Mouse (Mus musculus): ENCODE data around the gene Rnf207. TPM values are rescaled to one million over a fixed set of nuclear protein-coding genes. Genes with fewer than 3 reads are reported as not detected.

The Rnf207 gene
- polyA plus RNA-seq, 1 experiment = 0.81 TPM

DNA sequence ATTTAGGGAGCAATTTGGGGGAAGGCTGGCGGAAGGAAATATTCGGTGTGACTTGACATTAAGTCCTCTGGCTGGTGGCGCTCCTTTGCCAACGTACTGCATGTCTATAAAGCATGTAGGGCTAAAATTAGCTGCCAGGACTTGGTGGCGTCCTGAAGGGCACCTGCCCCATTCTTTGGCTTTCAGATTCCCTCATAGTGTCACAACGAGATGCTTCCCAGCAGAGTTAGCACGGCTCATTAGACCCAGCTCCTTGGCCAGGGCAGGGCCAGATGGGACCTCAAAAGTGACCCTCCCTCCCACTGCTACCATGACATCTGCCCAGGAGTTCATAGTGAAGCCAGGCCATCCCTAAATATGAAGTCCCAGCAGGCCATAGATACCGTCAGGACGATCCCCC lies 48.2 kb downstream of the Rnf207 start:
- Histone ChIP-seq H3K27ac (ENCODE audit: insufficient read depth, low read length) (no peak overlapping the region), H3K4me3 (ENCODE audit: insufficient read depth, low read length) (no peak overlapping the region), H3K4me1 (ENCODE audit: control insufficient read depth, insufficient read depth, low read length) (peaks cover 17% of the 10 kb centered on the region)
- TF ChIP-seq CTCF (IDR thresholded peaks at IDR 0.05; ENCODE audit: borderline replicate concordance, insufficient read depth, low read length) = no peak
- no peak for TF ChIP-seq POLR2A (IDR thresholded peaks at IDR 0.05; ENCODE audit: low read depth, low read length)

DNA sequence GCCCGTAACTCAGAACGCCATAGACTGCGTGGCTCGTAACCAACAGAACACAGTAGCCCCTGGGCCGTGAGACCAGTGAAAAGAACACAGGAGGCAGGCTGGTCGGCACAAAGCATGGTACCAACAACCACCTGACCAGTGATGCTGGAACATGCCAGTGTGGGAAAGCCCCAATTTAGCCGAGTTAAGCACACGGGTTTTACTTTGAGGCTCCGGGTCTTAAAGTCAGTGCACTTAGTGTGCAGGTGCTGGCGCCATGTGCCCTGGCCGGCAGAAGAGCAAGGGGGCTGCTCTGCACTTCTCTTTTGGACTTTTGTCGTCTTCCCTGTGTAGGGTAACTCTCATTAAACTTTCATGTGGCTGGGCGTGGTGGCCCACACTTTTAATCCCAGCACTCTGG lies 48.8 kb downstream of the Rnf207 start:
- peaks cover 17% of the 10 kb centered on the region for H3K4me1 ChIP-seq (ENCODE audit: control insufficient read depth, insufficient read depth, low read length)
- no peak overlapping the region for H3K4me3 ChIP-seq (ENCODE audit: insufficient read depth, low read length)
- H3K27ac ChIP-seq (ENCODE audit: insufficient read depth, low read length) = no peak overlapping the region
- TF ChIP-seq POLR2A (IDR thresholded peaks at IDR 0.05; ENCODE audit: low read depth, low read length) = no peak
- TF ChIP-seq CTCF (IDR thresholded peaks at IDR 0.05; ENCODE audit: borderline replicate concordance, insufficient read depth, low read length) = no peak

DNA sequence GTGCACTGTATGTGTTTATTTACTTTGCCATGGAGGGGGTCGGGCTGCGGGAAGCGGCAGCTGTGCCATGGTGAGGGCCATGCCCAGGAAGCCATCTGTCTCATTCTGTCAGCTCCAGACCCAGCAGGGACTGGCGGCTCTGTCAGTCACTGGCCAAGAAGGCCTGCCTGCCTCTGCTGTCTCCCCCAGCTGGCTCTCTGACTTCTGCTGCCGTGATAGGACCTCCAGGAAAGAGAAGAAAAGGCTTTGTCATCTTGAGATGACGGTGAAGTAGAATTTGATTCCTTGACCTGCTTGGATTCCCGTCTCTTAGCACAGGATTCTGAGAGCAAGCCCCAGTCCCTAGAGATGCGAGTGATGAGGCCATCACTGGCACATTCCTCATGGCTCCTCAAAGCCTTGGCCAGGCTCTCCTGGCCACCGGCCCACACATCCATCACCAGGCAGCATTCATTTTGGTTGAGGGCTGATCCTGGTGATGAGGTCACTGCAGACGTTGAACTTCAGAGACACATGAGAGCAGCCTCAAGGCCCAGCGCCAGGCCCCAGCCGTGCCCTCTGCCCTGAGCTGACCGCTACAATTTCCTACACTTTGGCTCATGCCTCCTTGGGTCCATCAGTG lies 50.9 kb downstream of the Rnf207 start:
- H3K4me1 ChIP-seq (ENCODE audit: control insufficient read depth, insufficient read depth, low read length) = peaks cover 17% of the 10 kb centered on the region
- TF ChIP-seq POLR2A (IDR thresholded peaks at IDR 0.05; ENCODE audit: low read depth, low read length) (no peak), CTCF (IDR thresholded peaks at IDR 0.05; ENCODE audit: borderline replicate concordance, insufficient read depth, low read length) (no peak)

GRCm38 (mm10) chr4:152266236-152266895 lies 52.4 kb downstream of the Rnf207 start:
- no peak overlapping the region for H3K27ac ChIP-seq (ENCODE audit: insufficient read depth, low read length)
- 0 out of 2 replicates have a peak, but pooled peaks cover 6% of the 10 kb centered on the region for H3K4me1 ChIP-seq (ENCODE audit: control insufficient read depth, insufficient read depth, low read length)

More for the DNA sequence above, 50.9 kb downstream of the Rnf207 start:
- Histone ChIP-seq H3K4me3 (ENCODE audit: insufficient read depth, low read length) (no peak overlapping the region), H3K27ac (ENCODE audit: insufficient read depth, low read length) (no peak overlapping the region)

GRCm38 (mm10) chr4:152265791-152266190 lies 53.0 kb downstream of the Rnf207 start:
- Histone ChIP-seq H3K4me3 (ENCODE audit: insufficient read depth, low read length) (no peak overlapping the region), H3K27ac (ENCODE audit: insufficient read depth, low read length) (no peak overlapping the region), H3K4me1 (ENCODE audit: control insufficient read depth, insufficient read depth, low read length) (0 out of 2 replicates have a peak, but pooled peaks cover 5% of the 10 kb centered on the region)
- TF ChIP-seq POLR2A (IDR thresholded peaks at IDR 0.05; ENCODE audit: low read depth, low read length) (no peak), CTCF (IDR thresholded peaks at IDR 0.05; ENCODE audit: borderline replicate concordance, insufficient read depth, low read length) (no peak)

More at GRCm38 (mm10) chr4:152266236-152266895, 52.4 kb downstream of the Rnf207 start:
- H3K4me3 ChIP-seq (ENCODE audit: insufficient read depth, low read length) = no peak overlapping the region
- TF ChIP-seq CTCF (IDR thresholded peaks at IDR 0.05; ENCODE audit: borderline replicate concordance, insufficient read depth, low read length) = no peak
- TF ChIP-seq POLR2A (IDR thresholded peaks at IDR 0.05; ENCODE audit: low read depth, low read length) = no peak

DNA sequence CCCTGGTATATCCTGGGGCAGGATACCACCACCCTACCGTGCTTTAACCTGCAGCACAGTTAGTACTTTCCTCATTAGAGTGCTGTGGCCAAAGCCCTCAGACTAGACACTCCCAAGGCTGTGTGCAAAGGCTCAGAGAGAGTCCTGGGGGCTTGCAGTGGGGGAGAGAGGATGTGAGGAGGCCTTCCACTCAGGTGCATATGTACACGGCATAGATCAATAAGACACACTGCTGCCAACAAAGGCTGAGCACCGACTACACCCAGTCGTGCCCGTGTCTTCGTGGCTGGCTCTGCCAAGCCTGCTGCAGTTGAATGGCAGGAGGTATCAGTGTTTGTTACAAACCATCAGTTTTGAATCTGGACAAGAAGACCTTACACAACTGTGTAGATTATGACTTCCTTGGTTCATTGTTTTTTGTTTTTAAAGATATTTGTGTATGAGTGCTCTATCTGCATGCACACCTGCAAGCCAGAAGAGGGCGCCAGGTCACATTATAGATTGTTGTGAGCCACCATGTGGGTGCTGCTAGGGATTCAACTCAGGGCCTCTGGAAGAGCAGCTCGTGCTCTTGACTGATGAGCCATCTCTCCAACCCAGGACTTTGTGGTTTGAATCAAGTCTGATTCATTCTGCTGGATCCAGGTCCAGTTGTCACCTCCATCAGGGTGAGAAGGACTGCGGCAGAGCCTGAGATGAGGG lies 53.8 kb downstream of the Rnf207 start:
- Histone ChIP-seq H3K27ac (ENCODE audit: insufficient read depth, low read length) (no peak overlapping the region), H3K4me1 (ENCODE audit: control insufficient read depth, insufficient read depth, low read length) (peaks cover 8% of the 10 kb centered on the region; the same call in 1 of the 2 replicates)
- no peak for TF ChIP-seq CTCF (IDR thresholded peaks at IDR 0.05; ENCODE audit: borderline replicate concordance, insufficient read depth, low read length)
- TF ChIP-seq POLR2A (IDR thresholded peaks at IDR 0.05; ENCODE audit: low read depth, low read length) = no peak

GRCm38 (mm10) chr4:152264177-152264530 lies 54.6 kb downstream of the Rnf207 start:
- H3K27ac ChIP-seq (ENCODE audit: insufficient read depth, low read length) = 0 out of 2 replicates have a peak overlapping the region, but pooled peaks have one; percentile 14
- no peak overlapping the region for H3K4me3 ChIP-seq (ENCODE audit: insufficient read depth, low read length)
- H3K4me1 ChIP-seq (ENCODE audit: control insufficient read depth, insufficient read depth, low read length) = peaks cover 10% of the 10 kb centered on the region; the same call in 1 of the 2 replicates
- TF ChIP-seq POLR2A (IDR thresholded peaks at IDR 0.05; ENCODE audit: low read depth, low read length) = 0 out of 2 replicates have a peak, but pooled peaks have one; percentile 28
- TF ChIP-seq CTCF (IDR thresholded peaks at IDR 0.05; ENCODE audit: borderline replicate concordance, insufficient read depth, low read length) = no peak

More for the DNA sequence above, 53.8 kb downstream of the Rnf207 start:
- no peak overlapping the region for H3K4me3 ChIP-seq (ENCODE audit: insufficient read depth, low read length)

DNA sequence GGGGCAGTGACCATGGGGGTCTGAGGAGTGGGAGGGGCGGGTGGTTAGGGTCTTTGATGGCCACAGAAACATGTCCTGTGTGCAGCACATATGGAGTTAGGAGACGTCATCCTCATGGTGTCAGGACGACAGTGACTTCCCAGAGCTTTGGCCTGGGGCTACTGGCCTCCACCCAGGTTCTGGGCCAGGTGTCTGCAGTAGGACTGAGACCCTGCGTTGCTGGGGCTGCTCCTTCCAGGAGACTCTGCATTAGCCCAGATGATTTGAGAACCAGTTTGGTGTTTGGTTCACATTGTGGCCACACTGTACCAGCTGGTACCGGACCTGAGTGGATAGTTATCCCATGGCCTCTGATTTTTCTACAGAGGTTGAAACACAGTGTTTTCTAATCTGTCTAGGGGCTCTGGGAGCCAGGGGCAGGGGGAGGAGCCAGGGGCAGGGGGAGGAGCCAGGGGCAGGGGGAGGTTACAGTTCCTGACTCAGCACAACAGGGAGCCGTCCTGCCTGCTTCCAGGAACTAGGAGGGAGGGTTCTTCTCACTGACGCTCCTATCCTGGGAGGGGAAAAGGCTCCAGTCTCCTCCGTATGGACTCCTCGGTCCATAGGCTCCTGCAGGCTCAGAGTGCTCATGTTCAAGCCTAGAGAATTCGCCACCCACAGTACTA lies 55.1 kb downstream of the Rnf207 start:
- TF ChIP-seq POLR2A (IDR thresholded peaks at IDR 0.05; ENCODE audit: low read depth, low read length) (no peak), CTCF (IDR thresholded peaks at IDR 0.05; ENCODE audit: borderline replicate concordance, insufficient read depth, low read length) (no peak)
- Histone ChIP-seq H3K4me1 (ENCODE audit: control insufficient read depth, insufficient read depth, low read length) (peaks cover 10% of the 10 kb centered on the region; the same call in 1 of the 2 replicates), H3K27ac (ENCODE audit: insufficient read depth, low read length) (0 out of 2 replicates have a peak overlapping the region, but pooled peaks have one; percentile 14), H3K4me3 (ENCODE audit: insufficient read depth, low read length) (no peak overlapping the region)

GRCm38 (mm10) chr4:152263089-152263488 lies 55.7 kb downstream of the Rnf207 start:
- TF ChIP-seq CTCF (IDR thresholded peaks at IDR 0.05; ENCODE audit: borderline replicate concordance, insufficient read depth, low read length) (no peak), POLR2A (IDR thresholded peaks at IDR 0.05; ENCODE audit: low read depth, low read length) (no peak)
- Histone ChIP-seq H3K4me3 (ENCODE audit: insufficient read depth, low read length) (no peak overlapping the region), H3K4me1 (ENCODE audit: control insufficient read depth, insufficient read depth, low read length) (peaks cover 10% of the 10 kb centered on the region; the same call in 1 of the 2 replicates), H3K27ac (ENCODE audit: insufficient read depth, low read length) (no peak overlapping the region)
